Mouse (Mus musculus): ENCODE data around the gene Creb3l2.
"Not testable (repeated sequence)": the region's sequence is repeated elsewhere in the genome, so short reads cannot be mapped to it uniquely, and the experiment has no call there.

The Creb3l2 gene

GRCm38 (mm10) chr6:37409829-37410228 lies 32.1 kb downstream of the Creb3l2 start:
- no peak for DNase-seq (ENCODE audit: low spot score)

DNA sequence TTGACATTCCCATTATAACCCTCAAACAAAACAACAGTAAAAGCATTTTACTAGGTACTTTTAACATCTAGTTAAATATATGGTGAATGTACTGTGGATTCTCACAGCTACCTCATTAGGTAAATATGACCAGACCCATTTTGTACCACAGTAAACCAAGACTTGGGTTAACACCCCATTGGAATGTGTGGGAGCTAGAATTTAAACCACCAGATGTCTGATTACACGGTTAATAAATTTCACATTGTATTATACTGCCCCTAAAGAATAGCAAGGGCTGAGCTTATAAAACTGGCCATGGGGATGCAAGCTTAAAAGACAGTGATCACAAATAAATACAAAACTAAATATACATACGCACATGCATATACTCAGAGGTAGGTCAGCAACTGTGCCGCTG lies 34.1 kb downstream of the Creb3l2 start:
- DNase-seq (ENCODE audit: low spot score), result no peak

- no peak for DNase-seq (ENCODE audit: low spot score)
These were observed 35.0 kb downstream of the Creb3l2 start for GRCm38 (mm10) chr6:37406903-37407302.

DNA sequence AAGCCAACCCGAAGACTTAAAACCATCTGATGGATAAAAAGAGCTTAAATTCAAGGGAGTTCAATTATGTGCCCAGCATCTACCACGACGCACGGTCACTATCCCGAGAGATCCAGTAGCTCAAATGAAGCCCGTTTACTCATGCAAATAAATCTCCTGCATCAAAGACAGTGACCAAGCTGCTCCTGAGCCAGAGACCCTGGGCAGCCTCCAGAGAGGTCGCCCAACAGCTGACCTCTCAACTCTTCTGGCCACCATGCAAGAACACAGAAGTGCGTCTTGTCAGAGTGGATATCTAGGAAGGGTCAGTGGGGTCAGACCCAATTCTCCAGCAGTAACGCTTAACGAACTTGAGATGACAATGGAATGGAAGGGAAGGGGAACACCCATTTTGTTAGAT lies 35.9 kb downstream of the Creb3l2 start:
- no peak for DNase-seq (ENCODE audit: low spot score)

GRCm38 (mm10) chr6:37404325-37404724 lies 37.6 kb downstream of the Creb3l2 start:
- DNase-seq (ENCODE audit: low spot score), result no peak

GRCm38 (mm10) chr6:37401928-37402327 lies 40.0 kb downstream of the Creb3l2 start:
- DNase-seq (ENCODE audit: low spot score), result no peak

DNA sequence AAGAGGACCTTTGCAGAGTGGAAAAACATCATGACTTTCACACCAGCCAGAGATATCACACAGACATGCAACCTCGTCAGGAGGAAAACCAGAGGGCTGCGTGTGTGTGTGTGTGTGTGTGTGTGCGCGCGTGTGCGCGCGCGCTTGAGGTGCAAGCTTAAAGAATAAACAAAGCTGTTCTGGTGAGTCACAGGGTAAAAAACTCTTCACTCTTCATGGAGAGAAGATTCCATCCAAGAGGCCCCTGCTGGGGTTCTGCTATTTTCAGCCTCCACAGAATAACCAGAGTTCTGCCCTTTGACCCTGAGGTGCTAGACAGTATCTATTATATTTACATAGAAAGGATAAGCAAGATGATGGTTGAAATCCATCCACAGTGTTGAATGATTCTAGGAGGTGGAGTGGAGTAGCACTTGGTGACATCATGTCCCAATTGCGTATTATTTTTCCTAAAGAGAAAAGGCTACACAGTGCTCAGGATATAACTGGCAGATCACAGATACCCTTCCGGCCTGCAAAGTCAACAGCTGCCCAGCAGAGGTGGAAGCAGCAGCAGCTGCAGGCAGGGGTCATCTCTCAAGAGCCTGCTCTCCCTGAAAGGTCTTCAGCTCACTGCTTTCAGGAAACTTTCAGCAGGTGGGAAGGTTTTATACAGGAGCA lies 41.0 kb downstream of the Creb3l2 start:
- DNase-seq (ENCODE audit: low spot score), result no peak

DNA sequence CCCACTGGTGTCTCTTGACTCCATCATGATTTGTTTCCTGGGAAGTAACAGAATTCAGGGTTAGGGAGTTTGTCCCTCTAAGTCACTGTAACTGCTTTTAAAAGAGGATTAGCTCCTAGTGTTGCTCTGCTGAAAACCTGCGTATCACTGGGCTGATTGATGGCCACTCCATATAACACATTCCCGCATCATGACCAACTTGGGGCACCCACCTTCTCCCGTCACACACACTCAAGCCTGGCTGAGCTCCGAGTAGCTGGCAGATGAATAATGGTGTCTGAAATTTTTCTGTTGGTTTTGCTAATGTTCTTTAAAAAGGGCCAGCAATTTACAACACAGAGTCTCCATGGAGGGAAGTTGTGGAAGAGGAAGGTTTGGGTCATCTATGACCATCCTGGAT lies 41.8 kb downstream of the Creb3l2 start:
- no peak for DNase-seq (ENCODE audit: low spot score)

GRCm38 (mm10) chr6:37398943-37399342 lies 43.0 kb downstream of the Creb3l2 start:
- DNase-seq (ENCODE audit: low spot score), result no peak

- DNase-seq (ENCODE audit: low spot score), result no peak
These were observed 44.0 kb downstream of the Creb3l2 start for GRCm38 (mm10) chr6:37397973-37398372.

DNA sequence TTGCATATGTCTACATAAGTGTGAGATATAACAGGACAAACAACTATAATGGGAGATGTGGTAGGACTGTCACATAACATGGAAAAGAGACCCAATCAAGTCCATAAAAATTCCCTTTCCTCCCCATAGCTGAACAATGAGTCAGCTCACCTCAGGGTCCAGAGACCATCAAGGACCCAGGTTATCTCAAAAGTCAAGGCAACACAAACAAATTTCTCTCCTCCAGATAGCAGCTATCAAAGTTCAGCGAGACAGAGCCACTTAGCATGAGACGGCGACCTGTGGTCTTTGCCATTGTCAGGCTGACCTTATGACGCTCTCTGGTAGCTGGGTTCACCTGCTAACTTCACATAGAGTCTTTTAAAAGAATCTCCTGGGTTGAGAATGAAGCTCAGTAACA lies 44.7 kb downstream of the Creb3l2 start:
- no peak for DNase-seq (ENCODE audit: low spot score)

GRCm38 (mm10) chr6:37396127-37396526 lies 45.8 kb downstream of the Creb3l2 start:
- DNase-seq (ENCODE audit: low spot score), result no peak

GRCm38 (mm10) chr6:37393263-37393662 lies 48.7 kb downstream of the Creb3l2 start:
- DNase-seq (ENCODE audit: low spot score), result no peak

- DNase-seq (ENCODE audit: low spot score), result no peak
These were observed 49.7 kb downstream of the Creb3l2 start for GRCm38 (mm10) chr6:37392262-37392661.

- no peak for DNase-seq (ENCODE audit: low spot score)
These were observed 50.6 kb downstream of the Creb3l2 start for GRCm38 (mm10) chr6:37391313-37391712.

- DNase-seq (ENCODE audit: low spot score), result no peak
These were observed 53.0 kb downstream of the Creb3l2 start for GRCm38 (mm10) chr6:37388960-37389359.

GRCm38 (mm10) chr6:37388501-37388900 lies 53.4 kb downstream of the Creb3l2 start:
- DNase-seq (ENCODE audit: low spot score), result no peak

GRCm38 (mm10) chr6:37387281-37387680 lies 54.7 kb downstream of the Creb3l2 start:
- no peak for DNase-seq (ENCODE audit: low spot score)

- DNase-seq (ENCODE audit: low spot score), result no peak
These were observed 56.2 kb downstream of the Creb3l2 start for GRCm38 (mm10) chr6:37385602-37386285.

GRCm38 (mm10) chr6:37382761-37383160 lies 59.2 kb downstream of the Creb3l2 start:
- DNase-seq (ENCODE audit: low spot score), result no peak

DNA sequence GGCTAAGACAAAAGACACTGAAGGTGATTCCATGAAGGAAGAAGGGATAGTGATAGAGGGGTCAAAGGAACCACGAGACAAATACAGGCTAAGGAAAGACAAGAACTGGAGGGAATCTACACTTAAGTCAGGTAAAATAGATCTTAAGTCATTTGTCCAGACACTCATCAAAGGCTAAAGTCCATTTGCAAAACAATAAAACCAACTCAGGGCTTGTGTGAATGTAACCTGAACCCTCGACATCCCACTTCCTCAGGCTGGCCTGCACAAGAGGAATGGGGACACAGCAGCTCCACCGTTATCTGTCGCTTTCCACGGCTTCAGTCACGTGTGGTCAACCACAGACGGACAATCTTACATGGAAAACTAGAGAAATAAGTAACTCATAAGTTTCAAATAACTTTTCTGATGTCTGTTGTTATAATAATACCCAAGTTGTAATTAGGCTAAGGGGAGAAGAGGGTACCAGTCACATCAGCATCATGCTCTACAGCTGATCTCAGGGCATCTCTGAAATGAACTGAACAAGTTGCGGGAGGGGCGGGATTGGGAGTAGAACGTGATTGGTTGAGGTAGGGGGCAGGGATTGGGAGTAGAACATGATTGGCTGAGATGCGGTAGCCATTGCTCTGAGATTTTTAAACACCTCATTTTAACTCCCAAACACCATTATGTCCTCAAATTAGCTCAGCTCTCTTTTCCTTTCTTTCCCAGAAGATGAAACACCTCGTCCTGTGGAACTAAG lies 63.9 kb downstream of the Creb3l2 start:
- DNase-seq (ENCODE audit: low spot score), result no peak

DNA sequence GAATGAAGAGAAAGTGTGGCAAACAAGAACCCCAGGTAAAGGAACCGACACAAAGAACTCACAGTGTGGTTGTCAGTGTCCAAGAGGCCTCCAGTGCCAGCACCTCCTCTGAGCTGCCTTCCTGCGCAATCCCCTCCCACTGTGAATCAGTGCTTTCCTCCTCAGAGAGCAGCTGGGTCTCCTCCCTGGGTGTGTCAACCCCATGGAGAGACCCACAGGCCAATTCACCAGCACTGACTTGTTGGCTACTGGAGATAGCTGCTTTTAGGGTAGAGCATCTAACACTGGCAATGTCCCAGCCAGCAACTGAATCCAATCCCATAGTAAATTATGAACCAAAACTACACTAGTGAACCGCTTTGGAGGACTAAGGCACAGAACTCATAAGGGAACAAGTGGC lies 64.6 kb downstream of the Creb3l2 start:
- not testable (repeated sequence) for DNase-seq (ENCODE audit: low spot score)

GRCm38 (mm10) chr6:37375452-37375851 lies 66.5 kb downstream of the Creb3l2 start:
- no peak for DNase-seq (ENCODE audit: low spot score)
